Mouse (Mus musculus): ENCODE results near the gene Prkar1b. TPM values are rescaled to one million over a fixed set of nuclear protein-coding genes. Genes with fewer than 3 reads are reported as not detected.
A peak's percentile ranks its signal among the peaks of the same experiment; 100 is the strongest.

Gene Prkar1b
- polyA plus RNA-seq, 1 experiment from 2014 or later, result 10.1 TPM

DNA sequence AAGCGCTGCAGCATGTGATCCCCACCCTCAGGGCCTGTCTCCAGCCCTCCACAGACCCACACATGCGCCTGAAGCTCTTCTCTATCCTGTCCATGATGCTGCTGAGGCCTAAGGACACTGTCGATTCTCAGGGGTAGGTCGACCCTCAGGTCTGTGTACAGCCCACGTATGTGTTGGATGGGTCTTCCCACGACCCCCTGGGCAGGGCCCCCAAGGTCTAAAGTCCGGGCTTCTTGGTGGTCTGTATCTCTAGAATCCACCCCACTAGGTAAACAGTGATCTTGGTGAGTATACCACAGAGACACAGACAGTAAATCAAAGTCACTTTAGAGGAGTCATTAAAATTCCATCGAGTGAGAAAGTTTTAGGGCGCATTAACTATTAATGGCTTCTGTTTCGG is 24.3 kb upstream of the Prkar1b start:
- no peak overlapping the region for H3K9ac ChIP-seq
- peaks cover 31% of the 10 kb centered on the region for H3K36me3 ChIP-seq
- ATAC-seq (replicated peaks; ENCODE audit: insufficient number of reproducible peaks, insufficient read depth, low FRiP score, low read depth), result no peak
- peak overlapping the region; percentile 48; the same call in 1 of the 2 replicates for H3K27ac ChIP-seq
- no peak overlapping the region for H3K4me3 ChIP-seq
- no peaks in the 10 kb centered on the region for H3K9me3 ChIP-seq (replicated peaks)
- peaks cover 10% of the 10 kb centered on the region for H3K4me1 ChIP-seq (replicated peaks)
- 61% methylated on average over 10 of the region's 10 CpGs for WGBS
- no peak overlapping the region for H3K4me2 ChIP-seq
- H3K27me3 ChIP-seq, result no peaks in the 10 kb centered on the region

DNA sequence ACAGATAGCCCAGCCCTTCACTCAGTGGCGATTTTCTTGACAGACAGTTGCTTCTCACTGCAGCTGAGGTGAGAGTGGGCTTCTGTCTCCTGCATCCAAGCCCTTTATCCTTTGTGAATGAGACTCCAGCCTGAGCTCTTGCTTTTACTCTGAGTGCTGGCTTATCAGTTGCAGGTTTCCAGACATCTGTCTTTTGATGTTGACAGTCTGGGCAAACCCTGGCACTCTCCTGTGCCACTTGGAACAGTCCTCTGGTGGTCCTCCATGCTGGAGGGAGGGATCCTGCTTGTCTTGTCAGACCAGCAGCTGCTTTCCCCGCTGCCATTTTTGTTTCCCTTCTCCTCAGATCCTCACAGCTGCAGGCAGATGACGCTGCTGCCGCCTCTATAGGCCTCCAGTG is 22.1 kb upstream of the Prkar1b start:
- no peak overlapping the region for H3K9ac ChIP-seq
- no peak for ATAC-seq (replicated peaks; ENCODE audit: insufficient number of reproducible peaks, insufficient read depth, low FRiP score, low read depth)
- no peak overlapping the region for H3K27ac ChIP-seq
- H3K9me3 ChIP-seq (replicated peaks), result no peaks in the 10 kb centered on the region
- WGBS, result 78% methylated on average over 4 of the region's 4 CpGs
- H3K4me1 ChIP-seq (replicated peaks), result peaks cover 10% of the 10 kb centered on the region
- H3K4me3 ChIP-seq, result no peak overlapping the region
- no peaks in the 10 kb centered on the region for H3K27me3 ChIP-seq
- peaks cover 26% of the 10 kb centered on the region for H3K36me3 ChIP-seq
- no peak overlapping the region for H3K4me2 ChIP-seq

DNA sequence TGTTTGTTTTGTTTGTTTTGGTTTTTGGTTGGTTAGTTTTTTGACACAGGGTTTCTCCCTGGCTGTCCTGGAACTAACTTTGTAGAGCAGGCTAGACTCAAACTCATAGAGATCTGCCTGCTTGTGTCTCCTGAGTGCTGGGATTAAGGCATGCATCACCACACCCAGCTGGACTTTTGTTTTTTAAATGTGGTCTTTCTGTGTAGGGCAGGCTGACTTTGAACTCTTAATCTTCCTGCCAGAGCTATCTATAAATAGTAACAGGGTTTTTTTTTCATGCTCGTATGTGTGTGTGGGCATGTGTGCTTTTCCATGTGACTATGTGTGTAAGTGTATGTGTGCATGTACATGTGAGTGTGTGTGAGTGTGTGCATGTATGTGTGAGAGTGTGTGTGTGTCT is 17.7 kb upstream of the Prkar1b start:
- Histone ChIP-seq H3K9me3 (replicated peaks) (no peaks in the 10 kb centered on the region), H3K36me3 (peaks cover 24% of the 10 kb centered on the region), H3K4me1 (replicated peaks) (no peaks in the 10 kb centered on the region; the same call in 1 of the 2 replicates), H3K9ac (no peak overlapping the region), H3K4me3 (no peak overlapping the region), H3K4me2 (no peak overlapping the region), H3K27me3 (no peaks in the 10 kb centered on the region), H3K27ac (no peak overlapping the region)
- WGBS, result 37% methylated on average over 1 of the region's 1 CpGs
- no peak for ATAC-seq (replicated peaks; ENCODE audit: insufficient number of reproducible peaks, insufficient read depth, low FRiP score, low read depth)

DNA sequence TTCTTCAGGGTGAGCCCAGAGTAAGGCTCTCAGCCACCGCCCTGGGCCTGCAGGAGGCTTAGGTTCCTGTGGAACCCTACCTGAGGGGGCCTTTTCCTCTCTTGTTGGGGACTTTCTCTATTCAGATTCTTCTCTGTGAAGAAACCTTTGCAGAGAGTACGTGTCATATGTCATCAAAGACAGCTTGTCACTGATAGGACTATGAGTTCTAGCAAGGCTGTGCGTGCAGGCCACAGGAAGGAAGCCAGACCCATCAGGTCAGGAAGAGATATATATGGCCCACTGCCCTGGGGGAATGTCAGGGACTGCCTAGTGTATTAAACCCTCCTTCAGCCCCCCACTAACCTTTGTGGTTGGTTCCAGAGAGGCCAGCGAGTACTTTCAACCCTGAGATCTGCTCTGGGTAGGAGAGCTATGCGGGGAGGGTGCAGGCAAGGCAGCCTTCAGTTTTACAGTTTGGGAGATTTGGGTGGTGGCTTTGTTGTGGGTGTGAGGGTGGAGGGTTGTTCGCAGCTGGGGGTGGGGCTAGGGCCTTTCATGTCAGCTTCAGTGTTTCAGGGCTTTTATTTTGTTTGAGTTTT is 17.1 kb upstream of the Prkar1b start:
- WGBS, result 60% methylated on average over 6 of the region's 6 CpGs
- Histone ChIP-seq H3K36me3 (peaks cover 23% of the 10 kb centered on the region), H3K4me1 (replicated peaks) (no peaks in the 10 kb centered on the region; the same call in 1 of the 2 replicates), H3K27ac (0 out of 2 replicates have a peak overlapping the region, but pooled peaks have one; percentile 39), H3K4me3 (no peak overlapping the region), H3K9me3 (replicated peaks) (no peaks in the 10 kb centered on the region), H3K4me2 (no peak overlapping the region), H3K9ac (no peak overlapping the region), H3K27me3 (no peaks in the 10 kb centered on the region)
- ATAC-seq (replicated peaks; ENCODE audit: insufficient number of reproducible peaks, insufficient read depth, low FRiP score, low read depth), result no peak; the same call in 1 of the 2 replicates

DNA sequence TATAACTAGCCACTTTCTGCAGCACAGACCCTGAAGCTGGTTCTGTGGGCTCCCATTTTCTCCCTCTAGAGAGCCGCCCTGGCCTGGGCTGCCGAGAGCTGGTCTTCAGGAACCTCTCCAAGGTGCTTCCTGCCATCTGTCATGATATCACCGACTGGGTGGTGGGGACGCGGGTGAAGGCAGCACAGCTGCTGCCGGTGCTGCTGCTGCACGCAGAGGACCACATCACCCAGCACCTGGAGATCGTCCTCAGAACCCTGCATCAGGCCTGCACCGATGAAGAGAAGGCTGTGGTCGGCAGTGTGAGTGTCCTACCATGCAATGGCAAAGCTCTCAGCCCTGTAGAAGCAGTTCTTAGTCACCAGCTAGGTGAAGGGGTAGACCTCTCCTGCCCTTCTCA is 11.8 kb upstream of the Prkar1b start:
- 65% methylated on average over 10 of the region's 10 CpGs for WGBS
- no peaks in the 10 kb centered on the region for H3K27me3 ChIP-seq
- H3K4me1 ChIP-seq (replicated peaks), result no peaks in the 10 kb centered on the region; the same call in 1 of the 2 replicates
- peaks cover 18% of the 10 kb centered on the region for H3K36me3 ChIP-seq
- no peak overlapping the region for H3K27ac ChIP-seq
- no peak for ATAC-seq (replicated peaks; ENCODE audit: insufficient number of reproducible peaks, insufficient read depth, low FRiP score, low read depth)
- H3K4me2 ChIP-seq, result no peak overlapping the region
- no peak overlapping the region for H3K4me3 ChIP-seq
- H3K9ac ChIP-seq, result no peak overlapping the region
- no peaks in the 10 kb centered on the region for H3K9me3 ChIP-seq (replicated peaks)

DNA sequence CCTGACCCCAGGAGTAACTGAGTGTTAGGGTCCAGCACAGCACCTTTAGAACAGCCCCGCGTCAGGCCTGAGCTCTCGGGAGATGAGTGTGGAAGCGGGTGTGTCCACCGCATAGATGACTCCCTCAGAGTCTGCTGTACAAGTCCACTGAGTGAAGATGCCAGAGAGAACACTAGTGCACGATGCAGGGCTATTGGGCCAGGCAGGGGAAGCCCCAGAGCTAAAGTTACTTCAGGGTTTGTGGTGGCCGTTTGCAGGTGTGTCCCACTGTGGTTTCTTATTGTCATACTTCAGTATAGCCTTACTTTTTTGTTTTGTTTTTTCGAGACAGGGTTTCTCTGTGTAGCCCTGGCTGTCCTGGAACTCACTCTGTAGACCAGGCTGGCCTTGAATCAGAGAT is 11.1 kb upstream of the Prkar1b start:
- Histone ChIP-seq H3K4me3 (no peak overlapping the region), H3K27ac (no peak overlapping the region), H3K4me2 (no peak overlapping the region), H3K9me3 (replicated peaks) (no peaks in the 10 kb centered on the region), H3K27me3 (no peaks in the 10 kb centered on the region), H3K9ac (no peak overlapping the region), H3K36me3 (peaks cover 24% of the 10 kb centered on the region), H3K4me1 (replicated peaks) (no peaks in the 10 kb centered on the region)
- ATAC-seq (replicated peaks; ENCODE audit: insufficient number of reproducible peaks, insufficient read depth, low FRiP score, low read depth), result no peak
- 85% methylated on average over 8 of the region's 8 CpGs for WGBS

DNA sequence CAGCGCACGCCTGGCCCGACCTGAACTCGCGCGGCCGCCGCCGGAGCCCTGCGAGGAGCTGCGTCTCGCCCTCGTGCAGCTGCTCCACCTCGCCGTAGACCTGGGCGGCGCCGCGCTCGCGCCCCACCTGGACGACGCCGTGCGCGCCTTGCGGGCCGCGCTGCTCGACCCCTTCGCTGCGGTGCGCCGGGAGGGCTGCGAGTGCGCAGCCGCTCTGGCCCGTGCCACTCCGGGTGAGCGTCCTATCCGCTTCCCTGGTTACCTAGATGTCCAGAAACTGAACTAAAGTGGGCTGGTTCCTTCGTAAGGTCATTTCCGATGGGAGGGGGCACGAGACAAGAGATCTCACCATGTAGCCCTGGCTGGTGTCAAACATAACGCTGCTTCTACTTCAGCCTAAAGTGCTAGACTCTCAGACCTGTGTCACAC is 816 bp upstream of the Prkar1b start:
- ATAC-seq (replicated peaks; ENCODE audit: insufficient number of reproducible peaks, insufficient read depth, low FRiP score, low read depth), result 0 out of 2 replicates have a peak, but pooled peaks have one; percentile 8
- Histone ChIP-seq H3K36me3 (peaks cover 21% of the 10 kb centered on the region; the same call in 1 of the 2 replicates), H3K27ac (peak overlapping the region; percentile 36; the same call in 1 of the 2 replicates), H3K9ac (peak overlapping the region; percentile 62), H3K4me1 (replicated peaks) (peaks cover 19% of the 10 kb centered on the region), H3K27me3 (no peaks in the 10 kb centered on the region), H3K9me3 (replicated peaks) (no peaks in the 10 kb centered on the region), H3K4me3 (peak overlapping the region; percentile 69), H3K4me2 (peak overlapping the region; percentile 91)
- under 1% methylated on average over 45 of the region's 45 CpGs for WGBS

DNA sequence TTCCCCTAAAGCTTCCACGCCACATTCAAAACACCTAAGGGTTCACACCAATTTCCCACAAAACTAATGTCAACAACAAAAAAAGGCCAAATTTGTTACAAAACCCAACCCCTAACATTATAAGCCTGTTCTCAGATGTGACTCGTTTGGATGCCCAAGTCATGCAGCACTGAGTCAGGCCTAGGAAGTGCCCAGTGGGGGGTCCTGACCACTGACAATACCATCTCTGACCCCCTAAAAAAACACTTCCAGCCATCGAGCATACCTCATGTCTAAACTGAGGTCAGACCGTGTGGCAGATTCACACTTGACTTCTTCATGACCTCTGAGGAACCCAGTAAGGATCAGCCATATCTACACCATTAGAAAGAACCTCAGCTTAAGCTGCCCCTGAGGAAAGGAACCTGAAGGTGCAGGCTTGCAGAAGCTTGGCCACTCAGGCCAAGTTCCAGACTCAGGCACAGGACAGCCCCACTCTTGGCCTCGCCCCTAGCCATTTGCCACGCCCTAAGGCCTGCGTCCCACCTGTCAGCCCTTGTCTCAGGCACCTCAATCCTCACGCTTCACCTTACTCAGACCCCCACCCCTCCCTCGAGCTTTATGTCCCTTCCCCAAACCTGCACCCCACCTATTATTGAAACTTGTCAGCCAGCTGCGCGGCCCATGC is 662 bp downstream of the Prkar1b start:
- Histone ChIP-seq H3K27ac (peak overlapping the region; percentile 84), H3K4me1 (replicated peaks) (peaks cover 19% of the 10 kb centered on the region), H3K36me3 (peaks cover 14% of the 10 kb centered on the region; the same call in 1 of the 2 replicates), H3K9ac (no peak overlapping the region; the same call in 1 of the 2 replicates), H3K9me3 (replicated peaks) (no peaks in the 10 kb centered on the region), H3K4me2 (peak overlapping the region; percentile 91), H3K27me3 (no peaks in the 10 kb centered on the region), H3K4me3 (peak overlapping the region; percentile 69)
- WGBS, result 24% methylated on average over 11 of the region's 11 CpGs
- peak; percentile 45 for ATAC-seq (replicated peaks; ENCODE audit: insufficient number of reproducible peaks, insufficient read depth, low FRiP score, low read depth)

DNA sequence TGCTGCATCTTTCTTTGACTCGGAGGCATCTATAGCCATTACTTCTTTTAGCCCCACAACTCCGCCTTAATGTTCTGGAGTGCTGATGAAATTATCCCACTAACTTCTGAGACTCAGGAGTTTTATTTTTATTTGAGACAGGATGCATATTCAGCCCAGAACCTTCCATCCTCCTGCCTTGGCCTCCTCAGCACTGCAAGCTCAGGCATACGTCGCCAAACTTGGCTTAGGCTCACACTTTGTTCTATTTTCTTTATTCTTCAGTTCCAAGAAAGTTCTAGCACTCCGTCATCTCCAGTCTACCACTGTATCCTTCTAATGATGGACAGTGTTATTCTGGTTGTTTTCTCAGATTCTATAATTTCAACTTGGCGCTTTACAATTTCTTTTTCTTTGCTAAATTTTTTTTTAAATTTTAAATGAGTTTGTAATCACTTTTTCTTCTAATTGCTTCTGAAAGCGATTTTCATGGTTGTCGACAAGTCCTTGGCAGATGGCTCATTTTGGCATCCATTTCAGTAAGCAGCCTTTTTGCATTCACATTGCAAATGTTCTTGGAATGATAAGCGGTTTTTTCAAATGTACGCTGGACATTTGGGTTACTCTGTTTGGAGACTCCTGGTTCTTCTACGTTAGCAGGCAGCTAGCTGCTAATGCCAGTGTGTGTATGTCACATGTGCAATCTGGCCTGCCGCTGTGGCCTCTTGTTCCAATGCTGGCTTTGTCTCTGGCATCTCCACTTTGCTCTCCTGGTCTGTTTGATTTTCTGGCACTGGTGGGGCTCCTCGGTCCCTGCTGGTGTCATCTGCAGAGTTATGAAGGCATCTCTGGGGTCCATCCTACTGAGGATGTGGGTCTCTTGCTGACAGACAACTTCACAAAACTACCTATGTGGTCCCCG is 2.4 kb downstream of the Prkar1b start:
- Histone ChIP-seq H3K36me3 (peaks cover 3% of the 10 kb centered on the region; the same call in 1 of the 2 replicates), H3K9me3 (replicated peaks) (no peaks in the 10 kb centered on the region), H3K27ac (0 out of 2 replicates have a peak overlapping the region, but pooled peaks have one; percentile 41), H3K4me2 (no peak overlapping the region), H3K4me3 (no peak overlapping the region), H3K27me3 (no peaks in the 10 kb centered on the region), H3K9ac (no peak overlapping the region), H3K4me1 (replicated peaks) (peaks cover 19% of the 10 kb centered on the region)
- no peak for ATAC-seq (replicated peaks; ENCODE audit: insufficient number of reproducible peaks, insufficient read depth, low FRiP score, low read depth)
- WGBS, result 84% methylated on average over 14 of the region's 14 CpGs

DNA sequence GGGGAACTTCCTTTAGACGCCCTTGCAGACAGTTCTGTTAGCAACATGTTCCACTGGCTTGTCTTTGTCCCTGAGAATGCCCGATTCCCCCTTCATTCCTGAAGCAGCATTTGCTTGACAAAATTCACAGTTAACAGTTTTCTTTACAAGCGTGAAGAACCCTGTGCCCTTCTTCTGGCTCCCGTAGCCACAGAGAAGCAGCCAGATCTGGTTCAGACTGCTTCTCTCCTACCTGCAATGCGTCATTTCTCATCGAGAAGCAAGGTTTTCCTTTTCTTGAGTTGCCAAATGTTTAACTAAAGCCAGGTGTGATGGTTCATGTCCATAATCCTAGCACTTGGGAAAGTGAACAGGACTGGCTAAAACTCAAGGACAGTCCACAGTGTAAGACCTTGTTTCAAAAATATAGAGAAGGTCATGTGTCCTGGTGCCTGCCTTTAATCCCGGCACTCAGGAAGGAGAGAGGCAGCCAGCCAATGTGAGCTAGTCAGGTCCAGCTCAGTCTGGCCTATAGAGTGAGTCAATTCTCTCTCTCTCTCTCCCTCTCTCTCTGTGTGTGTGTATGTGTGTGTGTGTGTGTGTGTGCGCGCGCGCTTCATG is 3.2 kb downstream of the Prkar1b start:
- Histone ChIP-seq H3K9me3 (replicated peaks) (no peaks in the 10 kb centered on the region), H3K4me2 (no peak overlapping the region), H3K36me3 (no peaks in the 10 kb centered on the region), H3K27ac (peak overlapping the region; percentile 41), H3K27me3 (no peaks in the 10 kb centered on the region), H3K4me3 (no peak overlapping the region), H3K4me1 (replicated peaks) (peaks cover 16% of the 10 kb centered on the region), H3K9ac (no peak overlapping the region)
- ATAC-seq (replicated peaks; ENCODE audit: insufficient number of reproducible peaks, insufficient read depth, low FRiP score, low read depth), result no peak
- 82% methylated on average over 11 of the region's 11 CpGs for WGBS

DNA sequence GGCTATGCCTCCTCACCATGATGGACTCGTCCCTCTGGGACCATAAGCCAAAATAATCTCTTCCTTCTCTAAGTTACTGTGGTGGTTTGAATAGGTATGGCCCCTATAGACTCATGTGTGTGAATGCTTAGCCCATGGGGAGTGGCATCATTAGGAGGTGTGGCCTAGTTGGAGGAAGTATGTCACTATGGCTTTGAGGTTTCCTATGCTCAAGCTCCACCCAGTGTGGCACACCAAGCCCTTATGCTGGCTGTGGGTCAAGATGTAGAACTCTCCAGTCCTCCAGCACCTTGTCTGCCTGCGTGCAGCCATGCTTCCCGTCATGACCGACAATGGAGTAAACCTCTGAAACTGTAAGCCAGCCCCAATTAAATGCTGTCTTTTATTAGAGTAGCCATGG is 4.1 kb downstream of the Prkar1b start:
- H3K9ac ChIP-seq, result no peak overlapping the region
- WGBS, result 89% methylated on average over 4 of the region's 4 CpGs
- no peak for ATAC-seq (replicated peaks; ENCODE audit: insufficient number of reproducible peaks, insufficient read depth, low FRiP score, low read depth)
- H3K27ac ChIP-seq, result no peak overlapping the region
- H3K9me3 ChIP-seq (replicated peaks), result no peaks in the 10 kb centered on the region
- H3K36me3 ChIP-seq, result no peaks in the 10 kb centered on the region
- H3K27me3 ChIP-seq, result no peaks in the 10 kb centered on the region
- no peak overlapping the region for H3K4me3 ChIP-seq
- H3K4me1 ChIP-seq (replicated peaks), result peaks cover 13% of the 10 kb centered on the region
- H3K4me2 ChIP-seq, result no peak overlapping the region
